Mouse (Mus musculus) cerebellum, adult 2 months (tissue): ENCODE results near the gene Ddx54.

ENCODE experiments used
- CTCF ChIP-seq: fragments of 200-500 bp; IDR thresholded peaks from 2 replicates; pipeline ENCODE4 v1.5.1; 2011; ENCODE audit warnings: low read depth, mild to moderate bottlenecking, control low read depth, low read length, moderate library complexity, borderline replicate concordance; ENCODE audit not compliant: insufficient read depth
- POLR2A ChIP-seq: fragments of 200-500 bp; IDR thresholded peaks from 2 replicates; pipeline ENCODE4 v1.6.1; 2011; ENCODE audit warnings: low read length, control low read depth, borderline replicate concordance; ENCODE audit not compliant: insufficient read depth

GRCm38 (mm10) chr5:120649374-120649933 lies 36.9 kb downstream of the Ddx54 start:
- TF ChIP-seq CTCF (0 out of 2 replicates have a peak, but pooled peaks have one; percentile 18), POLR2A (no peak)
